Mouse (Mus musculus) c-Kit-positive CD71-positive TER-119-positive erythroid progenitor cells, embryonic 14.5 days (primary cell): Measurements from ENCODE around the gene Gm30302.

Source experiments
- DNase-seq: peaks from one replicate; pipeline ENCODE4 v3.0.0-alpha.2; 2013; ENCODE audit warnings: low spot score

Gene Gm30302

GRCm38 (mm10) chr13:49738011-49738410 is 60.8 kb downstream of the Gm30302 start:
- no peak for DNase-seq

- DNase-seq: no peak
Observed at GRCm38 (mm10) chr13:49736430-49736829, 62.4 kb downstream of the Gm30302 start.
